Mouse (Mus musculus) C2C12 (cell line): ENCODE data around the gene Sfxn5. TPM values are rescaled to one million over a fixed set of nuclear protein-coding genes. Genes with fewer than 3 reads are reported as not detected.

Experiments used
- H3K27me3 ChIP-seq: one replicate; pipeline ENCODE4 v1.6.1; 2011; ENCODE audit not compliant: control insufficient read depth, insufficient read depth, insufficient read length
- H3K36me3 ChIP-seq: one replicate; pipeline ENCODE4 v1.6.1; 2011; ENCODE audit not compliant: control insufficient read depth, insufficient read depth
- H3K4me3 ChIP-seq: one replicate; pipeline ENCODE4 v1.5.1; 2011; ENCODE audit warnings: mild to moderate bottlenecking, control low read depth; ENCODE audit not compliant: poor library complexity, insufficient read depth, severe bottlenecking
- H3K79me2 ChIP-seq: one replicate; pipeline ENCODE4 v1.6.1; 2011; ENCODE audit not compliant: control insufficient read depth, insufficient read depth
- H3K79me3 ChIP-seq: one replicate; pipeline ENCODE4 v1.6.1; 2011; ENCODE audit warnings: low read depth, control low read depth
- H3ac ChIP-seq: one replicate; pipeline ENCODE3; 2011; ENCODE audit warnings: low read depth; ENCODE audit not compliant: control insufficient read depth, insufficient read length
- CEBPB ChIP-seq: IDR thresholded peaks from one replicate; pipeline ENCODE4 v1.6.1; 2011; ENCODE audit warnings: low read depth, mild to moderate bottlenecking, control low read depth, moderate library complexity
- CTCF ChIP-seq: IDR thresholded peaks from one replicate; pipeline ENCODE4 v1.5.1; 2011; ENCODE audit not compliant: control insufficient read depth, insufficient read depth, insufficient read length
- FOSL1 ChIP-seq: IDR thresholded peaks from one replicate; pipeline ENCODE4 v1.8.0; 2011; ENCODE audit warnings: mild to moderate bottlenecking, low read length; ENCODE audit not compliant: poor library complexity, insufficient read depth, severe bottlenecking
- MAX ChIP-seq: IDR thresholded peaks from one replicate; pipeline ENCODE4 v1.6.1; 2011; ENCODE audit warnings: mild to moderate bottlenecking, control low read depth
- MYOD1 ChIP-seq: IDR thresholded peaks from one replicate; pipeline ENCODE4 v1.6.1; 2011; ENCODE audit warnings: low read depth; ENCODE audit not compliant: control insufficient read depth, insufficient read length
- MYOG ChIP-seq: IDR thresholded peaks from one replicate; pipeline ENCODE4 v1.6.1; 2011; ENCODE audit not compliant: control insufficient read depth, insufficient read length; ENCODE audit errors: extremely low read depth
- USF1 ChIP-seq: IDR thresholded peaks from one replicate; pipeline ENCODE4 v1.6.1; 2011; ENCODE audit warnings: low read depth, mild to moderate bottlenecking, control low read depth, moderate library complexity
- polyA plus RNA-seq: library from polyadenylated mRNA; unstranded; fragments of >200 nt; fragmentation: generic; extraction: Trizol; gene quantifications from one replicate; pipeline ENCODE4 v1.2.1, GENCODE M21; 2012; ENCODE audit warnings: missing spikeins

The Sfxn5 gene
- polyA plus RNA-seq, 1 experiment = 2.2 TPM

DNA sequence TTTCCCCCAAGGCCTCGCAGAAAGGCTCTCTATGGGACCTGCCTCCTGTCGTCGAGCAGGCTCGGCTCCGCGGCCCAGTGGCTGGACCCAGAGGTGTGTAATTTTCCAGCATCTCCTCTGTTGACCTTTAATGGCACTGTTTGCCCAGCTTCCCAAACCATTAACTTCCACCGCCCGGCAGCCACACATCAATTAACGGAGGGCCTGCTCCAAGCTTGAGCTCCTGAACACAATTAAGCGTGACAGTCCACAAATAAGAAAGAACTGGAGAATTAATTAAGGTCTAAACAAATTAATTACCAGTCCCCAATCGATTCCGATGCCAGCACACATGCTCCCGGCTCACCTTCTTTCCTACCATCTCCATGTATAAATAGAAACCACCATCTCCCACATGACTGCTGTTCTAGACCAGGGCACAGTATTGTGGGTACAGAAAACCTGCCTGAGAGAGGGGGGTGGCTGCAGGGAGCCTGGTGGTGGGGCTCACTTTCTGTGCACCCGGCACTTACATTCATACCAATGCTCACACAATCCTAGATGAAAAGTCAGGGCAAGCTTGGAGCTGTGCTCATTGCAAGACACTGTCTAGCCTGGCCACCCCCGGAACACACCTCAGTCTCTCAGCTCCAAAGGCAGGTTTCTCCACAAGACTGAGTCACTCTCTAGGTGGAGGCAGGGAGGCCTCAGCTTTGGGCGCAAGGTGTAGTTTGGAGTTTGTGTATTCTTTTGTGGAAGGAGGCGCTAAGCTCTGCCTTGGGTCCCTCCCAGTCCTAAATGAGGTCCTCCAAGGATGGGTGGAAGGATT is 80.8 kb downstream of the Sfxn5 start:
- no peak overlapping the region for H3K4me3 ChIP-seq
- no peaks in the 10 kb centered on the region for H3K36me3 ChIP-seq
- TF ChIP-seq MYOD1 (no peak), CEBPB (no peak), MYOG (no peak), CTCF (no peak), FOSL1 (no peak), MAX (no peak), USF1 (no peak)

DNA sequence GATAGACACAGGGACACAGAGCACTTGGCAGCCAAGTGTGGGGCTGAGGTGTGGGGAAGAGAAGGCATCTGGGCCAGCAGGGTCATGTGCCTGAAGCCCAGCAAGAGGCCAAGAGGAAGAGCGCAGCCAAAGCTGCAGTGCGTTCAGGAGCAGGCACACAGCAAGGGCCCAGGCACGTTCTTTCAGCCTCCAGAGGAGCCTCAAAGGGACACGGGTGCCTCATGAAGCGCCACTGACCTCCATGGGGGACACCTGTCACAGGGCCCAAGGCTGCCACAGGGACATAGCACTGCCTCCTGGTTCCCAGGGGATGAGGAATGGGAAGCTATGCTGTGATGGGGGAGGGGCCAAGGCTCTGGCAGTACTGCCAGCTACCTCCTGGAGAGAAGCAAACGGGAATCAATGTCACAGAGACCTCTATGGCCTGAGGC is 82.4 kb downstream of the Sfxn5 start:
- Histone ChIP-seq H3K79me3 (no peaks in the 10 kb centered on the region), H3K27me3 (peaks cover 7% of the 10 kb centered on the region), H3K79me2 (no peaks in the 10 kb centered on the region), H3ac (no peak overlapping the region), H3K4me3 (no peak overlapping the region), H3K36me3 (no peaks in the 10 kb centered on the region)
- TF ChIP-seq CEBPB (no peak), MYOG (no peak), MAX (no peak), MYOD1 (no peak), FOSL1 (no peak), USF1 (no peak), CTCF (no peak)

More for the DNA sequence above, 80.8 kb downstream of the Sfxn5 start:
- Histone ChIP-seq H3ac (no peak overlapping the region), H3K79me2 (no peaks in the 10 kb centered on the region), H3K79me3 (no peaks in the 10 kb centered on the region), H3K27me3 (peaks cover 12% of the 10 kb centered on the region)

DNA sequence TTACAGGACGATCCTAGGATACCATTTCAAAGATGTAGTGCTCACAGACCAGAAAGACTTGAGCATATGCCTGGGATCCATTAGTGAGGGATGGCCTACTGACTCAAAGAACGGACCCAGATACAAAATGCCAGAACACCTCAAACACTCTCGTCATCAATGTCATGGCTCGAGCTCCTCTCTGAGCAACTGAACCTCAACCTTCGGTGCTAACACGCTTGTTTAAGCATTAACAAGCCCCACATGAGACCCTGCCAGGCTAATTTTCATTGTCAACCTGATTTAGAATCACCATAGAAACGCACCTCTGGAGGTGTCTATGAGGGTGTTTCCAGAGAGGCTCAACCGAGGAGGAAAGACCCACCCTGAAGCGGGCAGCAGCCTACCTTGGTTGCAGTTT is 83.4 kb downstream of the Sfxn5 start:
- Histone ChIP-seq H3K27me3 (peaks cover 7% of the 10 kb centered on the region), H3K79me3 (no peaks in the 10 kb centered on the region), H3K79me2 (no peaks in the 10 kb centered on the region), H3K36me3 (no peaks in the 10 kb centered on the region), H3ac (no peak overlapping the region), H3K4me3 (no peak overlapping the region)
- TF ChIP-seq MYOD1 (no peak), CTCF (no peak), FOSL1 (no peak), USF1 (no peak), MAX (no peak), MYOG (no peak), CEBPB (no peak)

DNA sequence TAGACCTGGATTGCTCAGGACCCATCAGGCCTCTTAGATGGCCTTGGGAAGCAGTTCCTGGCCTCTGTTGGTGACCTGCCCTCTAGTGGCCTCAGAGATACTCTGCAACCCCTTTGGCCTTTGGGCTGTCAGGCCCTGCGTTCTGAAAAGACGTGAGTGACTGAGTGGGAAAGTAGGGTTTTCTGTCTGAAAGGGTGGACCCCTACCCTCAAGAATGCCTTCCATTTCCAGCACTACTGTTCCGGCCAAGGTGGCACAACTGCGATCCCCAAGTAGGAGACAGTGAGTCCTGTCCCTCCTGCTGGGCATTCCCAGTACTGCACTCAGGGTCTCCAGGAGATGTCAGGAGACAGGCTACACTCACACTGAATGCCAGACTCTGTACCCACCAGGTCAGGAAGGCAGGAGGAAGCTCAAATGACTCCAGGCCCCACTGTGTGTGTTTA is 94.2 kb downstream of the Sfxn5 start:
- Histone ChIP-seq H3K4me3 (no peak overlapping the region), H3ac (no peak overlapping the region), H3K27me3 (peaks cover 4% of the 10 kb centered on the region), H3K79me3 (no peaks in the 10 kb centered on the region), H3K79me2 (no peaks in the 10 kb centered on the region), H3K36me3 (no peaks in the 10 kb centered on the region)
- TF ChIP-seq CTCF (peak; percentile 19), MYOD1 (no peak)

DNA sequence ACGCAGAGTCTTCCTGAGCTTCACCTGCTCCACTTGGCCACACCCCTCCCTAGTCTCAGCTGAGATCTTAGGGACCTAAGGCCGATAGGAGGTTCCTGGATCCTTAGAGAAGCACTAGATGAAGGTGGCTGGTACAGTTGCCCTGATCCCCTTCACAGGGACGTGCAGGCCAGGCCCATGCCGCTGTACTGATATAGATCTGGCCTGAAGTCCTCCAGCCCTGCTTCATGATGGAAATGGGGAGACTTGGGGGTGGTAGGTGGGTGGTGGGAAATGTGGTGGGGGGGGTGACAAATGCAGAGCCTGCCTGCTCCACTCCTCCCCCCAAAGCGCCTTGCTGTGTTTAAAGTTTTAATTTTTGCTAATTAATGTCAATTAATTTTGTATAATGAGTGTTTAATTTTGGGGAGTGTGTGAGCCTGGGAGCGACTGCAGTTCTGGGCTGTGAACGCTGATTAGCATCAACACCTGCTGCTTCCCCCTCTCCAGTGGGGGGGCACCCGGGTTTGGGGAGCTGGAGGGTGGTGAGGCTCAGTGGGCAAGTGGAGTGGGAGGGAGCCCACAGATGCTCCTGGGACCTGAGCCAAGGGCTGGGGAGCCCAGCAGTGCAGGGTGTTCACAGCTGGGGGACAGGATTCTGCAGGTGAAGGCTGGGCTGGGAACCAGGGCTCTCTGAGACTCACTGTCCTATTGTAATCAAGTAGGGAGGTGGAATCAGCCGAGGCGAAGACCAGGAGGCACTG is 95.5 kb downstream of the Sfxn5 start:
- TF ChIP-seq MYOD1 = no peak
- TF ChIP-seq FOSL1 = no peak
- TF ChIP-seq CEBPB = no peak
- TF ChIP-seq MAX = no peak
- TF ChIP-seq CTCF = no peak
- TF ChIP-seq MYOG = no peak
- Histone ChIP-seq H3K4me3 (no peak overlapping the region), H3K36me3 (no peaks in the 10 kb centered on the region), H3ac (no peak overlapping the region), H3K27me3 (peaks cover 8% of the 10 kb centered on the region), H3K79me3 (no peaks in the 10 kb centered on the region), H3K79me2 (no peaks in the 10 kb centered on the region)

DNA sequence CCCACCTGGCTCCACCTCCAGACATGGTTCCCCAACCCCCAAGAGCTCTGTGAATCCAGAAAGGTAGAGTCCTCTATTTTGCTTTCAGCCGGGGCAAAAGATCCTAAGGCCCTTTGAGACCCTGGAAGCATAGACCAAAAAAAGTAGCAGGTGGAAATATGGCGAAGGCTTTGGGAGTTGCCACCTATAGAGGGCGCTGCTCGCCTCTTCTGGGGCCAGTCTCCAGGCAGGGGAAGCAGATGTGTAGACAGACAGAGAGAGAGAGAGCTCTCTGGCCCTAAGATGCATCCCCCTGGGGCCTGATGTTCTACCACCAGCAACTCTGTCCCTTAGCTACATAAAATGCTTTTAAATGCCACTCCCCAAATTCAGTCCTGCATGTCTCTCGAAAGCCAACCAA is 96.2 kb downstream of the Sfxn5 start:
- Histone ChIP-seq H3K27me3 (peaks cover 8% of the 10 kb centered on the region), H3ac (no peak overlapping the region), H3K36me3 (no peaks in the 10 kb centered on the region), H3K79me3 (no peaks in the 10 kb centered on the region), H3K4me3 (no peak overlapping the region), H3K79me2 (no peaks in the 10 kb centered on the region)
- TF ChIP-seq FOSL1 (no peak), MYOG (no peak), CTCF (no peak), USF1 (no peak), CEBPB (no peak), MYOD1 (no peak), MAX (no peak)
